Mouse (Mus musculus): ENCODE results near the gene Per1.

DNA sequence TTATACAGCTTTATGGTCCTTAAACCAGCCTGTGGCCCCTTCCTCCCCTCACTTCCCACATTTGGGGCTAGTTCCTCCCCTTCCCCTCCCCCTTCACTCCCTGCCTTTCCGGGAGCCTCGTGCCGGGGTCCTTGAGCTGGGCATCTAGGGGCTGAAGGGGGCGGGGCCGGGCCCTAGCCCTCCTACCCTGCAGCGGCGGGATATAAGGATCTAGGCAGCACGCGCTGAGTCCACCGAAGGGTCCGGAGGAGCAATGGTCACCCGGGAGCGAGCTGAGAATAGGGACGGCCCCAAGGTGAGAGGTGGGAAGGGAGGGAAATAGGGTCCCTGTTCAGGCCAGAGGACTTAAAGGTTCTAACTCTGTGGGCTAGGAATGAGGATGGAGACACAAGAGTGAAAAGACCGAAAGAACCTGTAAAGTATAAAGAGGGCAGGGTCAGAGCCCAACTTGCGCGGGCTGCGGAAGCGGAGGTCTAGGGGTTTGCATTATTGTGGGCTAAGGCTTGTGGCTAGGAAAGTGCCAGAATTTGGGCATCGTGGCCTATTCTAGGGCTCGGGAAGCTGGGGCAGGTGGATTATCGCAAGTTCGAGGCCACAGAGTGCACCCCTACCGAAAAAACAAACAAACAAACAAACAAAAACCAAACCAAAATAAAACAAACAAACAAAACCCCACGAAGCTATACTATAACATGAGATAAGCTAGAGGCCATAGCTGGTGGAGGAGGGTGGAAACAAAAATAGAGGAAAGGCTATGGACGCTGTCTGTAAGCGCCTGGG lies 25.4 kb downstream of the Per1 start, which contains the start of gene Hes7:
- TF ChIP-seq MYOG (IDR thresholded peaks at IDR 0.05; ENCODE audit: control insufficient read depth, extremely low read depth, insufficient read length) (no peak), CTCF (IDR thresholded peaks at IDR 0.05; ENCODE audit: control insufficient read depth, insufficient read depth, insufficient read length) (no peak), USF1 (IDR thresholded peaks at IDR 0.05; ENCODE audit: low read depth) (no peak), MAX (IDR thresholded peaks at IDR 0.05) (no peak)

Measured in C2C12 (cell line).